Mouse (Mus musculus): ENCODE data around the gene Eomes.

Gene Eomes

GRCm38 (mm10) chr9:118477961-118478360 is at the start of gene Eomes:
Gene Eomes (plus strand): TSS chr9:118478212.
- DNase-seq (ENCODE audit: low read depth in 1 of 2, low spot score in 2 of 2), result no peak

- no peak for DNase-seq (ENCODE audit: low read depth in 1 of 2, low spot score in 2 of 2)
Observed at GRCm38 (mm10) chr9:118444809-118445208, 33.2 kb upstream of the Eomes start.

GRCm38 (mm10) chr9:118449336-118449735 is 28.7 kb upstream of the Eomes start:
- no peak for DNase-seq (ENCODE audit: low read depth in 1 of 2, low spot score in 2 of 2)

DNA sequence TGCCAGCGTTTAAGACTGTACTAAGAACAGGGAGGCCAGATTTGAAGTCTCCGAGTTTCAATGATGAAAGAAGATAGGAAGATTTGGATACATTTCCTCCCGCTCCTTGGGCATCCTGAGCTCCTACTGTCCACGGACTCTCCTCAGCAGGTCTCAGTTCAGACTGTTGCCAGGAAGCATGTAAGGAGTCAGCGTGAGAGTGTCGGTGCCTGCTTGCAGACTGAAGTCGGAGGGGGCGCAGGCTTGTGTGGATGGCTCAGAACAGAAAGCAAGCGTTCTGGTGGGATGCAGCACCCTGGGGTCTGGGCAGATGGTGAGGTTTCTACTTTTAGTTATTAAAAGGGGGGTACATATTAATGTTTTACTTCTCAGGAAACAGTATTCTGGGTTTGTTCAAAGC is 24.6 kb upstream of the Eomes start:
- DNase-seq (ENCODE audit: low read depth in 1 of 2, low spot score in 2 of 2), result no peak

DNA sequence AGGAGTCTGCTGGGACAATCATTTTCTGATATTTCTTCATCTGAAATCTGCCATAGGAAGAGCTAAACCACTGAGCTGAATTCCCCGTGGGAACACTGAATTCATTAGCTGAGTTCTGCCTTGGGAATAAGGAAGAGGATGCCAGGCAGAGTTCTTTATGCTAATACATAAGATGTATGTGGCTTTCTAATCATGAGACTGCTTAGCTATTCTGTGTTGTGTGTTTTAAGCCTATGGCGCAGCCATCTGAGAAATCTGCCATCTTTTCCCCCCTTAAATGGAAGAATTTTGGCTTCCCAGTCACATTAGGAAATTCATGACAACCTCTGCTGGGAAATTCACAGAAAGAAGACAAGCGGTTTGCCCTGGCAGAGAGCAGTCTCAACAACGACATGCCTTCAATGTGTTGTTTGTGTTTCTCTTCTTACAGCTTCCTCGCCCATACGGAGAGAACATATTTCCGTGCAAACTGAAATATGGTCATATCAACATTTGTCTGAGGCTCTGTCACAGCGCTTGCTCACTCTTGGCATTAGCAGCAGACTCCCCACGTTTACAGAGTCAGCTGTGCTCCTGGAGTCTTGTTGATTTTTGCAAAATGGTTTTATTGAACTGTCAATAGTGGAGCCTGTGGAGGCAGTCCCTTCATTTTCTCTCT is 22.7 kb upstream of the Eomes start:
- no peak for DNase-seq (ENCODE audit: low read depth in 1 of 2, low spot score in 2 of 2)

DNA sequence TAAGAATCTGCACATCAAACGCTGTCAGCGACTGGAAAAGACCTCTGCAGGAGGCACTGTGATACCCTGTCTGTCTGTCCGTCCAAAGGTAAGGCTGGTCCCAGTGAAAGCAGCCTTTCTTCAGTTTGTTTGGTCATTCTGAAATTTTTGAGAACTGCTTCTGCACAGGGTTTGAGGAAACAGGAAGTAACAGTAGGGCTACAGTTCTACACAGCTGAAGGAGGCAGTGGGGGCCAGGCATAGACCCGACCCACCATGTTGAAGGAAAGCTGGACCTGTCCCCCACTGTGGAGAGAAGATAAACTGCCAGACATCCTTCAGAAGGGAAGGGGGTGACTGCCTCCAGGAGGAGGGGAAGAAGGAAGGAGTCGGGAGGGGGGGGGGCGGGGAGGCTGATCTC is 21.6 kb upstream of the Eomes start:
- no peak for DNase-seq (ENCODE audit: low read depth in 1 of 2, low spot score in 2 of 2)

DNA sequence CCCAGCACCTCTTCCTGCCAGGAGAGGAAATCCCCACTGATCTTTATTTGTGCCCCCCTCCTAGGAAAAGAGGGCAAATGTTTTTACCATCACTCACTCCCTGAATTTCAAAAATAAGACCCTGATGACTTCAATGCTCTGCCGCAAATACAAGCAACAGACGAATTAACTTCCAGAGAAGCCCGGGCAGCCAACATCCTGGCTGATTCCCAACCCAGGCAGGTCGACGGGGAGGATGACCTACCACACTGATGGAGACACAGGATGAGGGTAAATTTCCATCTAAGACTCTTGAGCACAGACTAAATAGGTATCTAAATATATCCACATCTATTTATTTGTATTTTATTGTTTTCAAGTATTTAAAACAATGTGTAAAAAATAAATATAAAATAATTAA is 20.0 kb upstream of the Eomes start:
- DNase-seq (ENCODE audit: low read depth in 1 of 2, low spot score in 2 of 2), result no peak

DNA sequence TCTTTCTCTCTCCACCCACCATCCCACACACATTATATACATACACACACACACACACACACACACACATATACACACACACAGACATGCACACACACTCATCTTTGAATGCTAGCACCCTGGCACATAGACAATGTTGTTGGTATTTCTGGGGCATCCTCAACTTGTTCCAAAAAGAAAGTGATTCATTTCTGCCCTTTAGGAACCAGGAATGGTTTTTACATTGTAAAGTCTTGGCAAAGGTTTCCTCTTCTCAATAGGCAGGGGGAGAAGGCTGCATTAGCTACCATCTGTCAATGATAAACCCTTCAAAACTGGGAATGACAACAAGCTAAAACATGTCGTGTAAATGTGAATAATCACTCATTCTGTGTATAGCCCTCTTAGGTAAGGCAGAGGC is 14.0 kb upstream of the Eomes start:
- DNase-seq (ENCODE audit: low read depth in 1 of 2, low spot score in 2 of 2), result no peak

DNA sequence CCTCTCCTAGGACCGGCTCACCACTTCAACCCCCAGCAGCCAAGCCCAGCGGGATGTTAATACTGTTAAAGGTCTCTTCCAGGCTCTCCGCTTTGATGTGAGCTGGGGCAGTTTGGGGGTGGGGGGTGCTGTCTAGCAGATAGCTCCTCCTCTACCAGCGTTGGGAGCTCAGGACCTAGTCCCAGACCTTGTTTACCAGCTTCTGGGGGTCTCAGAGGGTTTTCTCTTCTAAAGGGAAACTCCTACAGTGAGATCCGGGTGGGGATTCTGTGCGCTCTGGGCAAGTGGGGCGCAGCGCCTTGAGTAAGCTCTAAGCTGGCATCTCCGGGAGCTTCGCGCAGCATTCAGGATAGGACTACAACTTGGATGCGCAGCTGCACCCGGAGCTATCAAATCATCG is 9.7 kb upstream of the Eomes start:
- DNase-seq (ENCODE audit: low read depth in 1 of 2, low spot score in 2 of 2), result no peak

DNA sequence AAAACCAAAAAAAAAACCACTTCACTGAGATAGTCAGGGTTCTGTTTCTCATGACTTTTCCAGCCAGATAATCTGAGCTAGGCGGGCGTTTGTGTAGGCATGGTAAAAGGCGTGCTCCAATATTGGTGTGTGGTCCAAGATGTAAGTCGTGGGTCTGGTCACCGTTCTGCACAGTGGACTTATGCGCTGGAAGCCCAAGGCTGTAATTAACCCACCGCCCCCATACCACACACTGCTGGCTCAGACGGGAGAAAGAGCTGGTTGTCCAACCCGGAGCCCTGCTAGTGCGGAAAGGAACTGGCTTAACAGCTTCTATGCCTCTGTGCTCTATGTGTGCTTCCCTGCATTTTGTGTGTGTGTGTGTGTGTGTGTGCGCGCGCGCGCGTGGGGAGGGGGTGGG is 8.7 kb upstream of the Eomes start:
- no peak for DNase-seq (ENCODE audit: low read depth in 1 of 2, low spot score in 2 of 2)

DNA sequence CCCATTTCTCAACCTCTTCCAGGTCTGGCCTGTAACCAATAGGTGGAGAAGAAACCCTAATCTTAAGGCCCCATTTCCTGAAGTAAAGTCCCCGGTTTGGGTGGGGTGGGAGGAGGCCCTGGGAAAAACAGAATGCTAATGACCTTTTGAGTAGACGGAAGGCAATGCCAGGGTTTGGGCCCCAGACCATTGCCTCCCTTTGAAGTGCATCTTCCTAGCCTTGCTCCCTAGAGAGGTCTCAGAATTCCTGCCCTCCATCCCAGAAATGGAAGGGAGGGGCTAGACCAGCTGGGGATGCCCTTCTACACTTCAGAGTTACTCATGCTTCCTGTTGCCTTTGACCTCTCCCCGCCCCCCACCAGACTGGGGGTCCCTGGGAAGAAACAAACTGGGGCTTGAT is 6.7 kb upstream of the Eomes start:
- DNase-seq (ENCODE audit: low read depth in 1 of 2, low spot score in 2 of 2), result no peak

- DNase-seq (ENCODE audit: low read depth in 1 of 2, low spot score in 2 of 2), result no peak
Observed at GRCm38 (mm10) chr9:118476211-118476765, 1.7 kb upstream of the Eomes start.

GRCm38 (mm10) chr9:118476766-118477271 is 1.2 kb upstream of the Eomes start:
- no peak for DNase-seq (ENCODE audit: low read depth in 1 of 2, low spot score in 2 of 2)

DNA sequence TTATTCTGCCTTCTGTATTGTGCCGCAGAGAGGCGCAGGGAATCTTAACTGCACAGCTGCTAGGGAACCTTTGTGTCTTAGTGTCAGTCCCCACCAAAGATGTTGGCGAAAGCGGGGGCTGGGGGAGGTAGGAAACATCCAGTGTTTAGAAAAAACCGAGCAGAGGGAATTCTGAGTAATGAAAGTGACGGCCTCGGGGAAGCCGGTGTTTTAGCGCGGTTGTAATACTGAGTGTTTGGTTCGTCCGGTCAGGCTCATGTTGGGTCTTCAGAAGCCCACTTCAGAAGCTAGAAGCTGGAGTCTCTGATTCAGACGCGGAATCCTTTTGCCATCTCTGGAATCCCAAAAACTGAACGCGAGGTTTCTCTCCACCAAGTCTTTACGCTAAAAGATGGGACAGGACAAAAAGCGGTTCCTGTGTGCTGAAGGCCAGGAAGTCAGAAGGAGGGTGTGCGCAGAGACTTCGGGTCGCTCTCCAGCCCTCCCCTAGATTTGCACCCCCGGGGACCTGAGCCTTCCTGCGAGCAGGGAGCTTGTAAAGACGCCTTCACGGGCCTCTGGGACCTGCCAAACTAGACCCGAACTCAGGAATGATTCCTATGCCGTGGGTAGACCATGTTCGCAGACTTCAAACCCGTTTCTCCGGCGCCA is 606 bp upstream of the Eomes start:
- DNase-seq (ENCODE audit: low read depth in 1 of 2, low spot score in 2 of 2), result no peak

- no peak for DNase-seq (ENCODE audit: low read depth in 1 of 2, low spot score in 2 of 2)
Observed at GRCm38 (mm10) chr9:118478458-118478838, 436 bp downstream of the Eomes start.

DNA sequence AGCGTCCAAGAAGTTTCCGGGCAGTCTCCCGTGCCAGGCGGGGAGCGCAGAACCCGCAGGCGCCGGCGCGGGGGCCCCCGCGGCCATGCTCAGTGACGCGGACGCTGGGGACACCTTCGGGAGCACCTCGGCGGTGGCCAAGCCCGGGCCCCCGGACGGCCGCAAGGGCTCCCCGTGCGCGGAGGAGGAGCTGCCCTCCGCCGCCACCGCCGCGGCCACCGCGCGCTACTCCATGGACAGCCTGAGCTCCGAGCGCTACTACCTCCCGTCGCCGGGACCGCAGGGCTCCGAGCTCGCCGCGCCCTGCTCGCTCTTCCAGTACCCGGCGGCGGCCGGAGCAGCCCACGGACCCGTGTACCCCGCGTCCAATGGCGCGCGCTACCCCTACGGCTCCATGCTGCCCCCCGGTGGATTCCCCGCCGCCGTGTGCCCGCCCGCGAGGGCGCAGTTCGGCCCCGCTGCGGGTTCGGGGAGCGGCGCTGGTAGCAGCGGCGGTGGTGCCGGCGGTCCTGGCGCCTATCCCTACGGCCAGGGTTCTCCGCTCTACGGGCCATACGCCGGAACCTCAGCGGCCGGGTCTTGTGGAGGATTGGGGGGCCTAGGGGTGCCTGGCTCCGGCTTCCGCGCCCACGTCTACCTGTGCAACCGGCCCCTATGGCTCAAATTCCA is 961 bp downstream of the Eomes start:
- no peak for DNase-seq (ENCODE audit: low read depth in 1 of 2, low spot score in 2 of 2)

DNA sequence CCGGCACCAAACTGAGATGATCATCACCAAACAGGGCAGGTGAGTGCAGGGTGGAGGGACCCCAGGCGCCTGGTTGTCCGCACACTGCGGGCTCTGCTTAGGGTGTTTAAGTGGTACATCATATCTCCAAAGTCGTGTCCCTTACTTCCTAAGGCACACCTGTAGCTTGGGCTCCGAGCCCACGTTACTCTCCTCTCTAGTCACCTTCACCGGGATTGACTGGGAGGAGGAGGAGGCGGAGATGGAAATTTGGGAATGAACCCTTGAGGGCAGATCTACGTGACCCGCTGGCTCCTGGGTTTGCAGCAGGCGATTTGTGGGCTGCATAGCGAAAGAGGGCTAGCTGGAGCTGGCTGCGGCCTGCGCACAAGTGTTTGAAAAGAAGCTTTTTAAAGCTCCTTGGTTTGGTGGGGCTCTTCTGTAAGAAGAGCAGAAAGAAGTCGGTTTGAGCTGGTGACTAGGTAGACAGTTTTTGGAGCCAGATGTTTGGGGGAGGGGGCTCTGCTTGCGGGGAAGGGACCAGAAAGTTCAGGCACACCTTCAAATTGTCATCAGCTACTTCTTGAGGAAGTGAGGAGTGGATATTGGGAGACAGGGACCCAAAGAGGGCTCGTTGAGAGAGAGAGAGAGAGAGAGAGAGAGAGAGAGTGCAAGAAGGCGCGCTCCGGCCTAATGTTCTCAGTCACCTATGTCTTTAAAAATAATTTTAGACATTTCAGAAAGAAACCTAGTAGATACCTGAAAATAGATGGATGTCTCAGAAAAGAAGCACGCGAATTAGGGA is 1.7 kb downstream of the Eomes start:
- DNase-seq (ENCODE audit: low read depth in 1 of 2, low spot score in 2 of 2), result no peak

DNA sequence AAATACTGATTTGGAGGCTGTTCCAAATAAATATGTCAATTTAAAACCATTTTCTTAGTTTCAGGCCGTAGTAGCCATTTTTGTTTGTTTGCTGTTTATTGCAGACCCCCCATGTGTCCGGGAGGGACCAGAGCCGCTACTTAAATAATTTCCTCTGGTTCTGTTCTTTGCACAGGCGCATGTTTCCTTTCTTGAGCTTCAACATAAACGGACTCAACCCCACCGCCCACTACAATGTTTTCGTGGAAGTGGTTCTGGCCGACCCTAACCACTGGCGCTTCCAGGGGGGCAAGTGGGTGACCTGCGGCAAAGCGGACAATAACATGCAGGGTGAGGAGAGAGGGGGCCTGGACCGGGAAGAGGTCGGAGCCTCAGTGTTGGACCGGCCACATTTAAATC is 2.3 kb downstream of the Eomes start:
- DNase-seq (ENCODE audit: low read depth in 1 of 2, low spot score in 2 of 2), result no peak

DNA sequence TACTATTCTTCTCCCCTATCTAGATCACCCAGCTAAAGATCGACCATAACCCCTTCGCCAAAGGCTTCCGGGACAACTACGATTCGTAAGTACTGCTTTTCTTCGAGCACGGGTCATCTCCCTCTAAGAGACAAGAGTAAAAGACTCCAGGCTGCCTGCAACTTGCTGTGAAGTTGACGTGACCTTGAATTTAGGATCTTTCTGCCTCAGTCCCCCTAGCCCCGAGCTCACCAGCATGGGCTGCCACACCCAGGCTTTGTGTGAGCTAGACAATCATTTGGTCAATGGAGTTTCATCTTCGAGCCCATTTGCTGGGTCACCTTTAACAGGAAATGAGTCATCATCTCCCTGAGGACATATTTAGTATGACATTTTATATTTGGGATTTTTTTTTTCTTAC is 4.2 kb downstream of the Eomes start:
- DNase-seq (ENCODE audit: low read depth in 1 of 2, low spot score in 2 of 2), result no peak

DNA sequence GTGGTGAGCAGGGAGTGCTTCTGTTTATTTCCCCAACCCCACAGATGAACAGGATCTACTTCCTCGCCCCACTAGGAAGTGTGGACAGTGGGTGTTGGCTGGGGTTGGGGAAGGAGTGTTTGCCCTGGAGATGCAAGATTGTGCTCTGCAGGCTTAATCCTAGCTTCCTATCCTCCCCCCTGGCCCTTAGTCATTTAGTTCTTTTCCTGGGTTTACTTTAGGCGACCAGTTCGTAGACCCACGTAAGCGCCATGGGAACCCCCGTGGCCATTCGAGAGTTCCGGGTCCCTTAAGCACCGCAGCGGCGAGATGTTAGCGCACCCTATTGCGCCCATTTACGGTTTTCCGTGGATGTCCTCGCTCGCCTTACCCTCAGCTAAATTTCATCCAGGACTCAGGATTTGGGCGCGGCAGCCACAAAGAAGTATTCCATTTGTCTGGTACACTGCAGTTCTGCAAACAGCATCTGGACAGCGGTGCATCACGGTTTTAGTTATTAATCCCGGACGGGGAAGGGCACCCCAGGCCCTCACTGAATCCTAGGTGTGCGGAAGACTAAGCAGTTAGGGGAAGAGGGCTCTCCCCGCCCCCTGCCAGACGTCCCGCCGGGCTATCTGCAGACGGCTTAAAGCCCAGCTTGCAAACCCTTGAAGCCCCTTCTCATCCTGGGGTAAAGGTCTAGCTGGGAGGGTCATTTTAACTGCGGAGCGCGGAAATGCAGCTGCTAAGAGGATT is 8.5 kb downstream of the Eomes start:
- no peak for DNase-seq (ENCODE audit: low read depth in 1 of 2, low spot score in 2 of 2)

GRCm38 (mm10) chr9:118487096-118487395 is 9.0 kb downstream of the Eomes start:
- no peak for DNase-seq (ENCODE audit: low read depth in 1 of 2, low spot score in 2 of 2)
